Mouse (Mus musculus) heart, embryonic 11.5 days (tissue): ENCODE data around the gene Aplp1. TPM values are rescaled to one million over a fixed set of nuclear protein-coding genes. Genes with fewer than 3 reads are reported as not detected.
A peak's percentile ranks its signal among the peaks of the same experiment; 100 is the strongest.

ENCODE experiments used
- ATAC-seq: fragments of 200-750 bp; cut with Nextera tagmentation; replicated peaks from 2 replicates; pipeline ENCODE4 v1.8.0; 2017; ENCODE audit warnings: moderate library complexity; ENCODE audit not compliant: insufficient number of reproducible peaks, low FRiP score, low TSS enrichment
- H3K27ac ChIP-seq: fragments of 300-500 bp; sonication (generic); 2 replicates; pipeline ENCODE4 v1.5.1; 2014; ENCODE audit warnings: mild to moderate bottlenecking, low read depth, low read length
- H3K27me3 ChIP-seq: fragments of 300-500 bp; sonication (generic); 2 replicates; pipeline ENCODE4 v1.6.1; 2014; ENCODE audit warnings: mild to moderate bottlenecking, low read length, mixed read lengths; ENCODE audit not compliant: control insufficient read depth, insufficient read depth
- H3K36me3 ChIP-seq: fragments of 300-500 bp; sonication (generic); 2 replicates; pipeline ENCODE4 v1.6.1; 2014; ENCODE audit warnings: mild to moderate bottlenecking, low read length, moderate library complexity, mixed read lengths; ENCODE audit not compliant: control insufficient read depth, insufficient read depth
- H3K4me1 ChIP-seq: fragments of 300-500 bp; sonication (generic); 2 replicates; pipeline ENCODE4 v1.6.1; 2014; ENCODE audit warnings: low read length; ENCODE audit not compliant: control insufficient read depth, insufficient read depth
- H3K4me2 ChIP-seq: fragments of 300-500 bp; sonication (generic); 2 replicates; pipeline ENCODE4 v1.6.1; 2014; ENCODE audit warnings: mild to moderate bottlenecking, moderate library complexity
- H3K4me3 ChIP-seq: fragments of 300-500 bp; sonication (generic); 2 replicates; pipeline ENCODE4 v1.5.1; 2014; ENCODE audit warnings: low read depth, low read length
- H3K9ac ChIP-seq: fragments of 300-500 bp; sonication (generic); 2 replicates; pipeline ENCODE4 v1.6.1; 2014; ENCODE audit warnings: mild to moderate bottlenecking, low read depth, low read length, moderate library complexity
- H3K9me3 ChIP-seq: fragments of 300-500 bp; sonication (generic); replicated peaks from 2 replicates; pipeline ENCODE4 v1.6.1; 2016; ENCODE audit warnings: low read length; ENCODE audit not compliant: control insufficient read depth
- WGBS: fragments of 180-500 bp; shearing (Covaris S2); extraction: QIAGEN DNeasy Blood & Tissue Kit; methylation state at CpG from one replicate; pipeline ENCODE4 v1.1.7; 2014; ENCODE audit not compliant: insufficient replicate concordance; 5-methylcytosine and 5-hydroxymethylcytosine counted together
- polyA plus RNA-seq: library from polyadenylated mRNA; unstranded; fragments of >200 nt; fragmentation: Nextera tagmentation; extraction: Ambion mirVana; gene quantifications from 2 replicates; pipeline ENCODE4 v1.2.1, GENCODE M21; 2014

Gene Aplp1
- polyA plus RNA-seq, 1 experiment from 2014 or later, result 34.9 TPM

GRCm38 (mm10) chr7:30474999-30475398 is 29.7 kb upstream of the Aplp1 start:
- Histone ChIP-seq H3K27ac (no peak overlapping the region), H3K4me2 (no peak overlapping the region), H3K9ac (no peak overlapping the region), H3K4me1 (no peaks in the 10 kb centered on the region), H3K27me3 (peaks cover 3% of the 10 kb centered on the region; the same call in 1 of the 2 replicates), H3K4me3 (no peak overlapping the region), H3K9me3 (no peaks in the 10 kb centered on the region), H3K36me3 (no peaks in the 10 kb centered on the region)
- ATAC-seq, result no peak
- WGBS, result 68% methylated on average over 4 of the region's 4 CpGs

GRCm38 (mm10) chr7:30472411-30472810 is 27.1 kb upstream of the Aplp1 start:
- no peak overlapping the region for H3K9ac ChIP-seq
- no peak for ATAC-seq

GRCm38 (mm10) chr7:30464816-30465300 is 19.5 kb upstream of the Aplp1 start:
- peaks cover 6% of the 10 kb centered on the region for H3K4me1 ChIP-seq
- H3K36me3 ChIP-seq, result no peaks in the 10 kb centered on the region
- no peak overlapping the region for H3K27ac ChIP-seq
- WGBS, result 11% methylated on average over 5 of the region's 6 CpGs
- no peak overlapping the region for H3K4me3 ChIP-seq
- no peak for ATAC-seq
- H3K9me3 ChIP-seq, result no peaks in the 10 kb centered on the region
- no peak overlapping the region for H3K9ac ChIP-seq
- H3K27me3 ChIP-seq, result peaks cover 81% of the 10 kb centered on the region
- H3K4me2 ChIP-seq, result no peak overlapping the region

More at GRCm38 (mm10) chr7:30472411-30472810, 27.1 kb upstream of the Aplp1 start:
- Histone ChIP-seq H3K4me1 (peaks cover 2% of the 10 kb centered on the region), H3K36me3 (no peaks in the 10 kb centered on the region), H3K27ac (no peak overlapping the region), H3K27me3 (peaks cover 9% of the 10 kb centered on the region), H3K4me2 (no peak overlapping the region), H3K9me3 (no peaks in the 10 kb centered on the region), H3K4me3 (no peak overlapping the region)
- 44% methylated on average over 5 of the region's 5 CpGs for WGBS

- WGBS, result 27% methylated on average over 4 of the region's 4 CpGs
- Histone ChIP-seq H3K27me3 (peaks cover 89% of the 10 kb centered on the region), H3K27ac (no peak overlapping the region), H3K36me3 (no peaks in the 10 kb centered on the region), H3K4me1 (peaks cover 6% of the 10 kb centered on the region), H3K9ac (no peak overlapping the region), H3K4me2 (no peak overlapping the region), H3K4me3 (no peak overlapping the region), H3K9me3 (no peaks in the 10 kb centered on the region)
- ATAC-seq, result no peak
Measured at GRCm38 (mm10) chr7:30463996-30464395, 18.7 kb upstream of the Aplp1 start.

- peaks cover 6% of the 10 kb centered on the region for H3K4me1 ChIP-seq
- ATAC-seq, result no peak
- H3K27ac ChIP-seq, result no peak overlapping the region
- H3K4me2 ChIP-seq, result no peak overlapping the region
- no peak overlapping the region for H3K9ac ChIP-seq
- H3K36me3 ChIP-seq, result no peaks in the 10 kb centered on the region
- H3K4me3 ChIP-seq, result no peak overlapping the region
- WGBS, result 28% methylated on average over 7 of the region's 7 CpGs
- no peaks in the 10 kb centered on the region for H3K9me3 ChIP-seq
- H3K27me3 ChIP-seq, result peaks cover 91% of the 10 kb centered on the region
Measured at GRCm38 (mm10) chr7:30463568-30463967, 18.2 kb upstream of the Aplp1 start.

GRCm38 (mm10) chr7:30459484-30459883 is 14.1 kb upstream of the Aplp1 start:
- H3K36me3 ChIP-seq, result no peaks in the 10 kb centered on the region
- no peak overlapping the region for H3K9ac ChIP-seq
- ATAC-seq, result no peak
- H3K27ac ChIP-seq, result no peak overlapping the region
- H3K4me3 ChIP-seq, result no peak overlapping the region
- H3K4me2 ChIP-seq, result no peak overlapping the region
- no peaks in the 10 kb centered on the region for H3K4me1 ChIP-seq
- no peaks in the 10 kb centered on the region for H3K9me3 ChIP-seq
- WGBS, result 33% methylated on average over 6 of the region's 6 CpGs
- peaks cover 95% of the 10 kb centered on the region for H3K27me3 ChIP-seq

GRCm38 (mm10) chr7:30457629-30458330 is 12.4 kb upstream of the Aplp1 start, which contains the start of the genes Kirrel2 and Nphs1:
Gene Kirrel2 (minus strand): TSS chr7:30457690.
Gene Nphs1 (plus strand): TSS chr7:30458315.
- Histone ChIP-seq H3K27me3 (peaks cover 97% of the 10 kb centered on the region), H3K4me3 (0 out of 2 replicates have a peak within 1 kb of the TSS, but pooled peaks have one; percentile 1), H3K4me2 (peak within 1 kb of the TSS; percentile 14; the same call in 1 of the 2 replicates), H3K36me3 (no peaks in the 10 kb centered on the region), H3K27ac (no peak within 1 kb of the TSS), H3K9ac (no peak within 1 kb of the TSS), H3K9me3 (no peaks in the 10 kb centered on the region), H3K4me1 (no peaks in the 10 kb centered on the region)
- 3% methylated on average over 16 of the region's 16 CpGs for WGBS
- peak; percentile 53; the same call in 1 of the 2 replicates for ATAC-seq

- under 1% methylated on average over 31 of the region's 31 CpGs for WGBS
- peak overlapping the region; percentile 14; the same call in 1 of the 2 replicates for H3K4me2 ChIP-seq
- peaks cover 96% of the 10 kb centered on the region for H3K27me3 ChIP-seq
- no peak overlapping the region for H3K9ac ChIP-seq
- H3K4me1 ChIP-seq, result no peaks in the 10 kb centered on the region
- H3K4me3 ChIP-seq, result 0 out of 2 replicates have a peak overlapping the region, but pooled peaks have one; percentile 1
- H3K9me3 ChIP-seq, result no peaks in the 10 kb centered on the region
- no peaks in the 10 kb centered on the region for H3K36me3 ChIP-seq
- no peak for ATAC-seq
- H3K27ac ChIP-seq, result no peak overlapping the region
Measured at GRCm38 (mm10) chr7:30456911-30457628, 11.7 kb upstream of the Aplp1 start.
